Mouse (Mus musculus): ENCODE measurements around the gene Tenm3.

- TF ChIP-seq ZNF384 (IDR thresholded peaks at IDR 0.05; ENCODE audit: low read depth, low read length) (no peak), CTCF (conservative IDR thresholded peaks at IDR 0.05 in 1 of 2, IDR thresholded peaks at IDR 0.05 in 1 of 2; ENCODE audit: low read depth in 2 of 2, low read length in 2 of 2) (no peak), KAT2A (IDR thresholded peaks at IDR 0.05; ENCODE audit: insufficient replicate concordance, low read length) (no peak), JUND (conservative IDR thresholded peaks at IDR 0.05; ENCODE audit: low read depth, low read length) (no peak), POLR2A (IDR thresholded peaks at IDR 0.05; ENCODE audit: low read depth, low read length) (no peak), MAX (IDR thresholded peaks at IDR 0.05; ENCODE audit: low read length) (no peak), ZKSCAN1 (IDR thresholded peaks at IDR 0.05; ENCODE audit: borderline replicate concordance, low read depth, low read length) (no peak), ZC3H11A (IDR thresholded peaks at IDR 0.05; ENCODE audit: low read depth, low read length) (no peak), EP300 (IDR thresholded peaks at IDR 0.05; ENCODE audit: low read length) (no peak), MEF2A (IDR thresholded peaks at IDR 0.05; ENCODE audit: borderline replicate concordance, low read depth, low read length) (no peak), SIN3A (IDR thresholded peaks at IDR 0.05; ENCODE audit: low read length) (no peak), HCFC1 (IDR thresholded peaks at IDR 0.05; ENCODE audit: low read depth, low read length) (no peak)
Measured at GRCm38 (mm10) chr8:48599028-48599427, 244.7 kb downstream of the Tenm3 start.

Data from CH12.LX (cell line).